Mouse (Mus musculus): ENCODE measurements at regions not wholly inside any gene's neighbourhood (a gene's known extent, or its start where the extent isn't known, plus 50 kb on each side); places are given as distances from the start of the nearest gene placed in this dataset.

GRCm38 (mm10) chr10:125610353-125610752 lies 221.1 kb upstream of the Slc16a7 start:
- no peak for DNase-seq (ENCODE audit: low read depth)
- TF ChIP-seq POLR2A (IDR thresholded peaks at IDR 0.05; ENCODE audit: borderline replicate concordance, extremely low read depth, insufficient read depth, insufficient read length, poor library complexity, severe bottlenecking), result no peak
- no peak for TF ChIP-seq CTCF (IDR thresholded peaks at IDR 0.05; ENCODE audit: borderline replicate concordance, extremely low read depth, insufficient read depth, insufficient read length)

- TF ChIP-seq CTCF (IDR thresholded peaks at IDR 0.05; ENCODE audit: borderline replicate concordance, extremely low read depth, insufficient read depth, insufficient read length) (no peak), POLR2A (IDR thresholded peaks at IDR 0.05; ENCODE audit: borderline replicate concordance, extremely low read depth, insufficient read depth, insufficient read length, poor library complexity, severe bottlenecking) (no peak)
- no peak for DNase-seq (ENCODE audit: low read depth)
These were observed 223.5 kb upstream of the Slc16a7 start for GRCm38 (mm10) chr10:125612773-125613172.

DNA sequence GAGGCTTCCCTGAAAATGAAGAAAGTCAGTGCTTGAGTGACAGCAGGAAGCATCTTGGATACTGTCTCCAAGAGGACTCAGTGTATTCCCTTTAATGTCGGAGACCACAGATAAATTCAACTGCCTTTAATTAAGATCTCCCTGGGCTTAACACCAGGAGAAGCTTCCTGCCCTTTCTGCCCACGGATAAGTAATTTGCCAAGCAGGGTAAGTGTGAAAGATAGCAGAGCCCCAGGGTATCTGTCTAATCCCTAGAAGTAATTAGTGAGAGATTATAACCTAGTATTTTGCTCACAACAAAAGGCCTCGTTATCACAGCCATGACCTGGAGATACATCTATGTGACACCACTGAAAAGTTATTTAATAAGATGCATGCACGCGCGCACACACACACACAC lies 232.1 kb upstream of the Slc16a7 start:
- TF ChIP-seq POLR2A (IDR thresholded peaks at IDR 0.05; ENCODE audit: borderline replicate concordance, extremely low read depth, insufficient read depth, insufficient read length, poor library complexity, severe bottlenecking), result no peak
- peak; percentile 58 for DNase-seq (ENCODE audit: low read depth)

GRCm38 (mm10) chr10:125623836-125624235 lies 234.6 kb upstream of the Slc16a7 start:
- TF ChIP-seq POLR2A (IDR thresholded peaks at IDR 0.05; ENCODE audit: borderline replicate concordance, extremely low read depth, insufficient read depth, insufficient read length, poor library complexity, severe bottlenecking) (no peak), CTCF (IDR thresholded peaks at IDR 0.05; ENCODE audit: borderline replicate concordance, extremely low read depth, insufficient read depth, insufficient read length) (no peak)
- peak; percentile 90 for DNase-seq (ENCODE audit: low read depth)

GRCm38 (mm10) chr10:125667906-125668305 lies 278.6 kb upstream of the Slc16a7 start:
- no peak for TF ChIP-seq POLR2A (IDR thresholded peaks at IDR 0.05; ENCODE audit: borderline replicate concordance, extremely low read depth, insufficient read depth, insufficient read length, poor library complexity, severe bottlenecking)
- no peak; the same call in 1 of the 2 replicates for TF ChIP-seq CTCF (IDR thresholded peaks at IDR 0.05; ENCODE audit: borderline replicate concordance, extremely low read depth, insufficient read depth, insufficient read length)
- no peak for DNase-seq (ENCODE audit: low read depth)

DNA sequence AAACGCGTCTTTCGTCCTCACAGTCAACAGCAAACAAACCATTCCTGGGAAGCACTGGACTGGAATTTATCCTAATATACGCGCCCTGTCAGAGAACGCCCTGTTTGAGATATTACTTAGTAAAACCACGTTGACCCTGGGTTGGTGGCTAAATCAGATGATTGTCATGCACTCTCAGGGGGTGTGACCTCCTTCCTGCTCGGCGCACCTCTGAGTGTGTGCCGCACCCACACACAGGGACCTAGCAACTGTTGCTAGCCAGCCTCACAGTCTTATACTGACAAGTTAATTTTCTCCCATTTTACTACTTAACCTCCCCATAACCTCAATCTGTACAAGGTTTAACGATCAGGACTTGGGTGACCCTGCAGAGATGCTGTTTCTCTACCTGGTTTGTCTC lies 284.4 kb upstream of the Slc16a7 start:
- TF ChIP-seq POLR2A (IDR thresholded peaks at IDR 0.05; ENCODE audit: borderline replicate concordance, extremely low read depth, insufficient read depth, insufficient read length, poor library complexity, severe bottlenecking) (no peak), CTCF (IDR thresholded peaks at IDR 0.05; ENCODE audit: borderline replicate concordance, extremely low read depth, insufficient read depth, insufficient read length) (no peak)
- no peak for DNase-seq (ENCODE audit: low read depth)

DNA sequence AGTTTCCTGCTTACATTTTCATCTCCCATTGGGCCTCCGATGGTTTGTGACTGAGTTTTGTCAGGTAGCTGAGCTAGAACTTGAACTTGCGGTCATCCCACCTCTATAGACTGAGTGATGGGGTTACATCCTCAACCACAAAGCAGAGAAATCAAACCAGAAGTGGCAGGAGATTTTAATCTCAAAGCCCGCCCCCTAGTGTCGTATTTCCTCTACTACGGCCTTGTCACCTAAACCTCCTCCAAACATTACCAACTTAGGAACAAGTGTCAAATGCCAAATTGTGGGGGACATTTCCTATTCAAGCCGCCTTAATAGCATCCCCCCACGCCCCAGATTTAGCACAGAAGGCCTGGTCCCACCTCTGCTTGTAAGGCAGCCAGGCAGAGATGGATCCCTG lies 286.3 kb upstream of the Lrig3 start:
- DNase-seq (ENCODE audit: low read depth), result no peak
- TF ChIP-seq POLR2A (IDR thresholded peaks at IDR 0.05; ENCODE audit: borderline replicate concordance, extremely low read depth, insufficient read depth, insufficient read length, poor library complexity, severe bottlenecking), result no peak
- TF ChIP-seq CTCF (IDR thresholded peaks at IDR 0.05; ENCODE audit: borderline replicate concordance, extremely low read depth, insufficient read depth, insufficient read length), result peak; percentile 28; the same call in 1 of the 2 replicates

DNA sequence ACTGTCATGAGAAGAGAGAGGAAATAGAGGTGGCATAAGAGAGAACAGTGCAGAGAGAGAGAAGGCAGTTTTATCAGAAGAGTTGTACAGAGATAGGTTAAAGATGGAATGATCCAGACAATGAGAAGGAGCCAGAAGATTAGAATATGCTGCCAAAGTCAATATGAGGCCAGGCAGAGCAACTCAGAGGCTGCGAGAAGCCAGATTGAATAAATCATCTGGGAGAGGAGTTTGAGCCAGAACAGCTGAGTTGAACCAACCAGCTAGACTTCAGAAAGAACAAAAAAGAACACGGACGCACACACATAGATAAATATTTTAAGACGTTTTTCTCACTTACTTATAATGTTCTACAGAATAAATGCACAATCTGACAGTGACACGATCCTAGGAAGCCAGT lies 280.8 kb upstream of the Lrig3 start:
- no peak for DNase-seq (ENCODE audit: low read depth)
- TF ChIP-seq POLR2A (IDR thresholded peaks at IDR 0.05; ENCODE audit: borderline replicate concordance, extremely low read depth, insufficient read depth, insufficient read length, poor library complexity, severe bottlenecking) (no peak), CTCF (IDR thresholded peaks at IDR 0.05; ENCODE audit: borderline replicate concordance, extremely low read depth, insufficient read depth, insufficient read length) (no peak)

DNA sequence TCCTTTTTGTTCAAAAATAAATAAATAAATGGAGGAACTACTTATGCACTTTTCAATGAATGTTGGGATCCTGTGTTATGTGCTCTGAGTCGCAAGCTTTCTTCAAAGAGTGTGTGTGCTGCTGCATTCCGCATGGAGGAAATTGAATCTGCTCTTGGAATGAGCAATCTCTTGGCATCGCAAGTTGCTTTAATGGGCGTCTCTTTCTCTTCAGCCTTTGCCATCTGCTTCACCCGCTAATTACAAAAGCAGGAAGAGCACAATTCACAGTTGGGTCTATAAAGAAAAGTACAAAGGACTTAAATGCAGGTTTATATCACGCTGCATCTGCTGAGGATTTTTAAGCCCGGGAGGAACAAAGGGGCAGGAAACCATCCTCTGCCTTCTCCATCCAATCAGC lies 272.5 kb upstream of the Lrig3 start:
- DNase-seq (ENCODE audit: low read depth), result peak; percentile 91

DNA sequence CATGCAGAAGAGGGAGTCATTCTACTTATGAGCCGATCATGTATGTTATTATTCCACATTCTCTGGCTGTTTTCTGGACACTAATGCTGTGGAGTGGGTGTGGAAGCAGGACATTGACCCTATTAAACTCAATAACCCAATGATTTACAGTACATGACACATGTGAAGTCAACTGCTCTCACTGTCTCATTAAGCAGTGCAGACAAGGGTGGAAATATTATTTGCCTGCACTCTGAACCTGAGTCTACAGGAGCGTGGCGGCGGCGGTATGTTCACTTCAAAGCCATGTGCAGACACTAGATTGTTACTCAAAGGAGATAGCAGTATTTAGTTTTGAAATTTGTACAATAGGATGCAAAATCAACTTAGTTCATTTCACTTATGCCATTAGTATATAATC lies 269.8 kb upstream of the Lrig3 start:
- DNase-seq (ENCODE audit: low read depth), result no peak
- TF ChIP-seq POLR2A (IDR thresholded peaks at IDR 0.05; ENCODE audit: borderline replicate concordance, extremely low read depth, insufficient read depth, insufficient read length, poor library complexity, severe bottlenecking), result no peak

More for the DNA sequence above, 272.5 kb upstream of the Lrig3 start:
- no peak for TF ChIP-seq POLR2A (IDR thresholded peaks at IDR 0.05; ENCODE audit: borderline replicate concordance, extremely low read depth, insufficient read depth, insufficient read length, poor library complexity, severe bottlenecking)
- TF ChIP-seq CTCF (IDR thresholded peaks at IDR 0.05; ENCODE audit: borderline replicate concordance, extremely low read depth, insufficient read depth, insufficient read length), result no peak

GRCm38 (mm10) chr10:125725077-125725680 lies 240.8 kb upstream of the Lrig3 start:
- peak; percentile 85 for DNase-seq (ENCODE audit: low read depth)
- TF ChIP-seq POLR2A (IDR thresholded peaks at IDR 0.05; ENCODE audit: borderline replicate concordance, extremely low read depth, insufficient read depth, insufficient read length, poor library complexity, severe bottlenecking) (no peak), CTCF (IDR thresholded peaks at IDR 0.05; ENCODE audit: borderline replicate concordance, extremely low read depth, insufficient read depth, insufficient read length) (peak; percentile 71)

GRCm38 (mm10) chr10:125725681-125726139 lies 240.3 kb upstream of the Lrig3 start:
- peak; percentile 42 for DNase-seq (ENCODE audit: low read depth)
- no peak for TF ChIP-seq CTCF (IDR thresholded peaks at IDR 0.05; ENCODE audit: borderline replicate concordance, extremely low read depth, insufficient read depth, insufficient read length)
- no peak for TF ChIP-seq POLR2A (IDR thresholded peaks at IDR 0.05; ENCODE audit: borderline replicate concordance, extremely low read depth, insufficient read depth, insufficient read length, poor library complexity, severe bottlenecking)

All from brain, embryonic 14.5 days (tissue).